Mouse (Mus musculus) cerebral cortex, adult 2 months (tissue): Measurements from ENCODE around the gene Xpo6.

Experiments used
- WGBS: fragments of 180-500 bp; shearing (Covaris S2); methylation state at CpG from one replicate; pipeline ENCODE4 v1.1.7; 2018; 5-methylcytosine and 5-hydroxymethylcytosine counted together

Gene Xpo6

GRCm38 (mm10) chr7:126070321-126070720 is 130.0 kb downstream of the Xpo6 start:
- WGBS = 95% methylated on average over 4 of the region's 4 CpGs

- 18% methylated on average over 14 of the region's 14 CpGs for WGBS
Measured at GRCm38 (mm10) chr7:126066777-126067176, 133.5 kb downstream of the Xpo6 start.

GRCm38 (mm10) chr7:126065243-126065876 is 134.9 kb downstream of the Xpo6 start:
- WGBS = 73% methylated on average over 5 of the region's 5 CpGs

- WGBS = 71% methylated on average over 4 of the region's 4 CpGs
Measured at GRCm38 (mm10) chr7:126062228-126062627, 138.1 kb downstream of the Xpo6 start.

GRCm38 (mm10) chr7:126058918-126059317 is 141.4 kb downstream of the Xpo6 start:
- 76% methylated on average over 7 of the region's 7 CpGs for WGBS

GRCm38 (mm10) chr7:126057332-126057914 is 142.9 kb downstream of the Xpo6 start:
- 79% methylated on average over 10 of the region's 10 CpGs for WGBS

GRCm38 (mm10) chr7:126054574-126054973 is 145.7 kb downstream of the Xpo6 start:
- 70% methylated on average over 6 of the region's 6 CpGs for WGBS

GRCm38 (mm10) chr7:126053618-126054017 is 146.7 kb downstream of the Xpo6 start:
- 92% methylated on average over 7 of the region's 7 CpGs for WGBS

GRCm38 (mm10) chr7:126051910-126052309 is 148.4 kb downstream of the Xpo6 start:
- WGBS = 76% methylated on average over 6 of the region's 6 CpGs
